Mouse (Mus musculus): ENCODE measurements around the gene Tcf3.

DNA sequence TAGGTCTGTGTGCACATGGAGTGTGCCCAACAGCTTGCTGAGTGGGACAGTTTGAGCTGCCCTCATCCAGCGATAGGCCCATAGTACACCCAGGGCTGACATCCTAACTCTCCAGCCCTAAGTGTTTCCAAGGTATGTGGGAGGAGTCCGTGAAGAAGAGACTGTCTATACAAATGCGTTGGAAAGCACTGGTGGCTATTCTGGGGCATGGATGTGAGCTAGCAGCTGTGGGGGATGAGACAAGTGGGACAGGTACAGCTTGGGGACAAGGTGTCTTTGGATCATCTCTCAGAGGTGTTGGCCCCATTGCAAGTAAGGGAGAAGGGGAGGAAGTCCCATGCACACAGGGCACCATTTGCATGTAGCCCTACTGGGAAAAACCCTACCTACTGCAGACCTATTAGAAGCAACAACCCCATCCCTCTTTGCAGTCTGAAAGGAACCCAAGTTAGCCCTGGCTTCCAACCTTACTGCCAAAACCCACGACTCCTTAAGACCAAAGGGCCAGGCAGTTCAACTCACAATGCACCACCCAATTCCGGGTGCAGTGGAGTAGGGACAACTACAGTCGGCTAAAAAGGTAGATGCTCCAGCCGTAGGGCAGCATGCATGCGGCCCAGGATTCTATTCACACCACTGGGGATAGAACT, 35.8 kb downstream of the Tcf3 start:
- TF ChIP-seq TAL1 (IDR thresholded peaks at IDR 0.05; ENCODE audit: low read length) (no peak), GATA1 (IDR thresholded peaks at IDR 0.05; ENCODE audit: low read length) (no peak)

Data from erythroblast, embryonic 14.5 days (primary cell).